Mouse (Mus musculus): ENCODE data around the gene Gm3625. TPM values are rescaled to one million over a fixed set of nuclear protein-coding genes. Genes with fewer than 3 reads are reported as not detected.

The Gm3625 gene
- polyA plus RNA-seq, 1 experiment from 2014 or later = not detected

DNA sequence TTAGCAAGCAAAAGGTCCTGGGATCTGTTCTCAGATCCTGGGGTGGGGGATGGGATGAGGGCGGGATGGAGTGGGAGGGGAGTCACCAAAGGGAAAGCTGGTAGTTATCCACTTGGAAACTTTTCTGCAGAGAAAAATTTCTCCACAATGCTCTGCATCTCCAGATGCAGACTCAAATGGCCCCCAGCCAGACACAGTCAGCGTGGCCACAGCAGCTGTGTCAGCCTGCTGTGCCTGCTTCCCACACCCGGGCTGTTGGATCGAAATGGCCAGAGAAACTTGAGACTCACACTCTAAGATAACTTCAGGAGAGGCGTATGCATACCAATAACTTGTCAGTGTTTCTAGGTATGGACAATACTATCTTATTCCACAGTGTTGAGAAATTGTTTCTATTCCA is 46.2 kb downstream of the Gm3625 start:
- H3K4me2 ChIP-seq (ENCODE audit: low read depth, low read length) = no peak overlapping the region
- no peak overlapping the region for H3K27ac ChIP-seq (ENCODE audit: low read length)
- 32% methylated on average over 5 of the region's 5 CpGs for WGBS
- no peak overlapping the region for H3K4me3 ChIP-seq (replicated peaks; ENCODE audit: low read length)
- H3K9me3 ChIP-seq (replicated peaks; ENCODE audit: control insufficient read depth, low read length) = no peaks in the 10 kb centered on the region
- H3K9ac ChIP-seq (ENCODE audit: low read length) = no peak overlapping the region
- no peaks in the 10 kb centered on the region for H3K4me1 ChIP-seq (ENCODE audit: control insufficient read depth, insufficient read depth, low read length)
- ATAC-seq (ENCODE audit: insufficient read depth, low FRiP score) = peak; percentile 79
- H3K27me3 ChIP-seq (ENCODE audit: control insufficient read depth, insufficient read depth, low read length) = no peaks in the 10 kb centered on the region
- no peaks in the 10 kb centered on the region for H3K36me3 ChIP-seq (ENCODE audit: control insufficient read depth, insufficient read depth, low read length)

DNA sequence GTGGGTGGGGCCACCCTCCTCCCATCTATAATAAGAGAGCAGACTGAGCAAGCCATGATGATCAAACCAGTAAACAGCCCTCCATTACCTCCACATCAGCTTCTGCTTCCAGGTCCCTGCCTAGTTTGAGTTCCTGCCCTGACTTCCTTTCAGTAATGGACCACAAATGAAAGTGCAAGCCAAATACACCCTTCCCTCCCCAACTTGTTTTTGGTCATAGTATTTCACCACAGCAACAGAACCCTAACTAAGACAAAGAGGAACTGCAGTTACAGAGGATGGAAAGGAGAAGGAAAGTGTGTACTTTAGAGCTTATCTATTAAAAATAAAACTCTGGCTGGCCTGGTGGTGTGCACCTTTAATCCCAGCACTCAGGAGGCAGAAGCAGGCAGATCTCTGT is 47.3 kb downstream of the Gm3625 start:
- Histone ChIP-seq H3K9me3 (replicated peaks; ENCODE audit: control insufficient read depth, low read length) (no peaks in the 10 kb centered on the region), H3K27me3 (ENCODE audit: control insufficient read depth, insufficient read depth, low read length) (no peaks in the 10 kb centered on the region), H3K4me3 (replicated peaks; ENCODE audit: low read length) (no peak overlapping the region), H3K4me1 (ENCODE audit: control insufficient read depth, insufficient read depth, low read length) (no peaks in the 10 kb centered on the region), H3K4me2 (ENCODE audit: low read depth, low read length) (no peak overlapping the region), H3K36me3 (ENCODE audit: control insufficient read depth, insufficient read depth, low read length) (no peaks in the 10 kb centered on the region), H3K27ac (ENCODE audit: low read length) (no peak overlapping the region), H3K9ac (ENCODE audit: low read length) (no peak overlapping the region)
- ATAC-seq (ENCODE audit: insufficient read depth, low FRiP score) = no peak

DNA sequence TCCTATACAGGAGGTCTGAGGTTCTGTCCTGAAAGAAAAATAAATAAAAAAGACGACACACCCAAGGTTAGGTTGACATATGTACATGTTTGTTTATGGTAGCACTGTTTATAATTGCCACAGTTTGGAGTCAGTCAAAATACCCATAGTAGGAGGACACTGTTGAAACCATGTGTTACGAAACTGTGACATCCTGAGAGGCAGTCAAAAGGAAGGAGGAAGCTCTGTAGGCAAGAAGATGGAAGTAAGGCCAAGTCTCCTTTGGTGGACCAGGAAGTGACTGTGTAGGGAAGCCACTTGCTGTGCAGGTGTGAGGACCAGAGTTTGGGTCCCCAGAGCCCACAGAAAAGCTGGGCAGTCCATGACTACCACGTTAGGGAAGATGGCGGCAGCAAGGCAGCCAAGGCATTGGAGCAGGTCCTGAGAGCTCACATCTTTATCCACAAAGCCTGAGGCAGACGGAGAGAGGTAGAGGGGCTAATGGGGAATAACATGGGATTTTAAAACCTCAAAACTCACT is 48.3 kb downstream of the Gm3625 start:
- Histone ChIP-seq H3K9me3 (replicated peaks; ENCODE audit: control insufficient read depth, low read length) (no peaks in the 10 kb centered on the region), H3K27ac (ENCODE audit: low read length) (no peak overlapping the region)
- 87% methylated on average over 5 of the region's 5 CpGs for WGBS

More for the DNA sequence above, 48.3 kb downstream of the Gm3625 start:
- Histone ChIP-seq H3K4me1 (ENCODE audit: control insufficient read depth, insufficient read depth, low read length) (no peaks in the 10 kb centered on the region), H3K9ac (ENCODE audit: low read length) (no peak overlapping the region), H3K4me2 (ENCODE audit: low read depth, low read length) (no peak overlapping the region), H3K36me3 (ENCODE audit: control insufficient read depth, insufficient read depth, low read length) (no peaks in the 10 kb centered on the region), H3K27me3 (ENCODE audit: control insufficient read depth, insufficient read depth, low read length) (no peaks in the 10 kb centered on the region), H3K4me3 (replicated peaks; ENCODE audit: low read length) (no peak overlapping the region)
- no peak for ATAC-seq (ENCODE audit: insufficient read depth, low FRiP score)

Other genes with a start within 250 kb of the Gm3625 start
- 5.3 and 5.6 TPM in 2 replicates for gene Ncoa1, start 115.7 kb downstream of the Gm3625 start, polyA plus RNA-seq (2015; fragmentation: Nextera tagmentation; extraction: Ambion mirVana)
- 30.5 and 33.3 TPM in 2 replicates for gene Itsn2, start 289 bp downstream of the Gm3625 start, polyA plus RNA-seq (2015; fragmentation: Nextera tagmentation; extraction: Ambion mirVana)
- 0.25 and 0.36 TPM in 2 replicates for gene Fam228a, start 145.5 kb upstream of the Gm3625 start, polyA plus RNA-seq (2015; fragmentation: Nextera tagmentation; extraction: Ambion mirVana)
- 1.3 and 2.0 TPM in 2 replicates for gene Pfn4, start 176.1 kb upstream of the Gm3625 start, polyA plus RNA-seq (2015; fragmentation: Nextera tagmentation; extraction: Ambion mirVana)
- gene Fam228b, start 176.3 kb upstream of the Gm3625 start, polyA plus RNA-seq (2015; fragmentation: Nextera tagmentation; extraction: Ambion mirVana) = 2.2 and 2.6 TPM in 2 replicates
- 187 and 190 TPM in 2 replicates for gene Sf3b6, start 224.6 kb upstream of the Gm3625 start, polyA plus RNA-seq (2015; fragmentation: Nextera tagmentation; extraction: Ambion mirVana)
- gene Fkbp1b, start 248.7 kb upstream of the Gm3625 start, polyA plus RNA-seq (2015; fragmentation: Nextera tagmentation; extraction: Ambion mirVana) = 7.1 and 7.5 TPM in 2 replicates

Data from stomach, embryonic 16.5 days (tissue).